Mouse (Mus musculus) right cerebral cortex, postnatal 4 days (tissue): ENCODE results near the gene Zbtb17.

ENCODE experiments used
- DNase-seq: peaks from one replicate; pipeline ENCODE4 v3.0.0-alpha.2; 2022

Zbtb17 gene

DNA sequence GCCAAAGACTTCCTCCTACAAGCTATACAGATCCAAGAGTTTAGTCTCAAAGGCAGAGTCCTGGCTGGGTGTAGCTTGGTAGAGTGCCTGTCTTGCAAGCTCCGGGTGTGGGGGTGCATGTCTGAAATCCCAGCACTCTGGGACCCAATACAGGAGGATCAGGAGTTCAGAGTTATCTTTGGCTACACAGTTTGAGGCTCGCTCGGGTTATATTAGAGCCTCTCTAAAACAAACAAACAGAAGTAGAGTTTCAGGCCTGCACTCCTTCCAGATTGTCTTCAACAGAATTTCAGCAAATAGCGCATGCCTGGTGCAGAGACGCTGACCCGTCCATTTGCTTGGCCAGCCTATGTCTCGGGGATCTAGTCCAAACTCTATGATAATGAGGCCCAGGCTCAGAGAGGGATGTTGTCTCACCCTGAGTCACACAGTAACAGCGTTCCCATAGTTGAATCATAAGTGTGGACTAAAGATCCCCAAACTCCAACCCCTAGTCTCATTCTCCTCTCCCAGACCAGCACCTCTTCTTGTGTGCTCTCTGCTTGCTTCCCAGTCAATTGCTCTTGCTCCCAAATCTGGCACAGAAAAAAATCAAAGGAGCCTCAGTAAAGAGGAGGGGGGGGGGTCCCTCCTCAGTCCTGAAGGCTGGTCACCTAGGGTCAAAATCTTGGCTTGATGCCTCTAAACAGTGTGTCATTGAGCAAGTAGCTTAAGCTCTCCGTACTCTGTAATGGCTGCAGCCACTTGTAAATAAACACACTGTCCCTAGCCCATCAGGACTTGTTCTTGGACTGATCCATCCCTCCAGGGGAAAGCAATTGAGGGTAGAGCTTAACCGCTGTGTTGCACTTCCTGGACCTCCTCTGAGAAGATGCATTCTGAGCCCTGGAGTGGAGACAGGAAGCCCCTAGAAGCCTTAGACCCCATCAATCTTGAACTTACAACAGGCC is 17.4 kb upstream of the Zbtb17 start:
- no peak for DNase-seq

DNA sequence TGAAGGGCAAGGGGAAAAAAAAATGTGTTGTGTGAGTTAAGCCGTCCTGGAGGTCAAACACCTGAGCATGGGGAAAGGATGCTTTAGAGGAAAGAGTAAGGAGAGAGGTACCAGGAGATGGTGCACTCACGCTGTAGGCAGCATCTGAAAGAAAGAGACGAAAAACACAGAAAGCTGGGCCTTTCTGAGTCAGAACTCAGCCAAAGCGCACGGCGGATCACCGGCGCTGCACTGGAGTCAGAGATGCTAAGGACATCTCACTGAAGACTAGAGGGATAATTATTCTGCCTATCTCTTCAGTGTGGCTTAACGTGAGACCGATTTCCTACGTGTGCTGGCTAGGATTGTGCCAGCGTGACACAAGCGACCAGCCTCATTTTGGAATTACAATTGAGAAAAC is 16.5 kb upstream of the Zbtb17 start:
- DNase-seq = no peak

DNA sequence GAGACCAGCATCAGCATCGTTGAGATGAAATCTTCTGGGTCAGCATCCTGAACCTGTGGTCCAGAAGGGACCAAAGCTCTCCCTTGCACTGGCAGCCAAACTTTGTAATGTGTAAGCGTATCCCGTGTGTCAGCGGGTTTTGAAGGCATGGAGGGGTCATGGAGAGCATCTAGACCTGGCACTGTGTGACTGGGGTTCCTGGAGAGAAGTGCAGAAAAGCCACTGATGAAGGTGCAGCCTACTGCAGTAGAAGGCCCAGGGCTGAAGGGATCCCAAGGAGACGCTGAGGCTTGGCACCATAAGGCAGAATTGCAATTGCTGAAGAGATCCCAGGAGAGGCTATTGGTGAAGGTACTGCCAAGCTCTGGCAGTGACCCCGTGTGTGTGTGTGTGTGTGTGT is 15.1 kb upstream of the Zbtb17 start:
- DNase-seq = no peak

DNA sequence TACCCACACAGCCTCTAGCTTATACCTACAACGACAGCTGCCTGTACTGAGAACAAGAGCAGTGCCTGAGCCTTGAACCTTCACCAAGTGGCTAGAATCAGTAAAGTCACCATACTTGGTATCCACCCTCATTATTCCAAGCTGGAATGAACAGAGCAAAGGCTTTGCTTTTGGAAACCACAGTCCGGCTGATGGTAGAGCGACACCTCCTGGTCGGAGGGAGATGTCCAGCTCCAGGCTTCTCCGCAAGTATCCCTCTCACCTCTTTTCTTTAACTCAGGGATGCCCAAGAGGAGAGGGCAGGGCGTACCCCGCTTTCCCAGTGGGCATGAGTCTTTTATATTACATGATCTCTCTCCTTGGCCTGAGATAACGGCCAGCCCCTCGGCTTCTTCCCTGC is 14.6 kb upstream of the Zbtb17 start:
- peak; percentile 25 for DNase-seq

DNA sequence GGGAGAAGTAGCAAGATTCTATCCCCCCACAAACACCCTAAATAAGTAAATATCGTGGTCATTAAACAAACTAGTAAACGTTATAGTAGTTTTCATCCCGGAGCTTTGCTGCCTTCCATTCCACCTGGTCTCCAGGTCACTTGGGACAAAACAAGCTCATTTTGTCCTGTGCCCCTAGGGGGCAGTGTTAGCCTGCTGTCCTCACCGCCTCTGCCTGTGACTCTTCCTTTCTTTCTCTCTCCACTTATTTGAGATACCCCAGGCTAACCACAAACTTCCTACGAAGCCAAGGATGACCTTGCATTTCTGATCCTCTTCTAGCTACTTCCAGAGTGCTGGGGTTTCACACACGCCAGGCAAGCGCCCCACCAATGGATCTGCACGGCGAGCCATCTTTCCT is 13.5 kb upstream of the Zbtb17 start:
- DNase-seq = peak; percentile 52

DNA sequence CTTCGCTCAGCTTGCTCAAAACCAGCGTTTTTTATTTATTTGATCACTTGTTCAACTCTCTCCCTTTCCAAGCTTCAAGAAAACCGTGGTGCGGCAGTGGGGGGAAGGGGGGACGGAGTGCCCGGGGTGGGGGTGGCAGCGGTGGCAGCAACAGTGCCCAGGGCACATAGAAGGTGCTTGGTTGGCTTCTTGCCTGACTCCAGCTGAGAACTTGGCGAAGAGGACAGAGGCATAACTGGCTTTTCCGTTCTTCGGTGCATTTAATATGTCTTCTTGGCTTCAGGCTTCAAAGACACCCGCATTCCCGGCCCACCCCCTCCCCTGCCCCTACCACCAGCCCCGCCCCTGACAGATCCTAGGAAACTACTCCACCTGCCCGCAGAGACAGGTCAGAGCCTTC is 11.8 kb upstream of the Zbtb17 start:
- DNase-seq = no peak

DNA sequence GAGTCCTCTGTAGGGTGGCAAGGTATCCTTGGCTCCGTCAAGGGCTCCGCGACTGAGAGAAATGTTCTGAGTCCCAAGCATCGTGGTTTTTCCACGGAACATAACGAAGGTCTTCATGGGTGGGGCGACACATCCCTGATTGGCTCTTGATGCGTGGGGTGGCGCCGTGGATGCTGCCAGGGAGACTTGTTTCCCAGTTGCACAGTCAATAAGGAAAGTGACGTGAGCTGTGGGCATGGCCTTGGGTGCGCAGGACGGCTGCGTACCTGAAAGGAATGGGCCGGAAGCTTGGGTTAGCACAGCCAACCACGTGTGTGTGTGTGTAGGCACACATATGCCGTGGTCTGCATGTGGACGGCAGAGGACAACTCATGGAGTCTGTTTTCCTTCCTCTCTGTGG is 11.3 kb upstream of the Zbtb17 start:
- no peak for DNase-seq

DNA sequence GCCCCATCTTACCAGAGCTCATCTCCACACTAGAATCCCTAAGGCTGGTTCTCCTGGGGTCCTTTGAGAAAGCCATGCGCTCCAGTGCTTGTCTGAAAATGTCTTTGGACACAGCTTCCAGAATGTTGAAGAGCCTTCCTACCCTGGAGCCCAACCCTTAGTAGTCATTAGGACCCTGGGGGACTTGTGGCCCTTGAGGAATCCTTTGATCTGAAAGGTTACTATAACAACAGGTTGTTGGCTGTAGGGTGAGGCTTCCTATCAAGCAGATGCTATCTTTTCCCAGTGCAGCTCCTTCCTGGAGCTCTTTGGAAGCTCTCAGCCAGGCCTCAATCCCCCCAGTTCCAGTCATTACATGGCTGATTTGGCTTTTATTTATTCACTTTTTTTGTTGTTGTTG is 8.5 kb upstream of the Zbtb17 start, which contains the start of gene Srarp:
TSS of gene Srarp (minus strand) at position 132 of the 400 bp plus-strand sequence.
- no peak for DNase-seq

DNA sequence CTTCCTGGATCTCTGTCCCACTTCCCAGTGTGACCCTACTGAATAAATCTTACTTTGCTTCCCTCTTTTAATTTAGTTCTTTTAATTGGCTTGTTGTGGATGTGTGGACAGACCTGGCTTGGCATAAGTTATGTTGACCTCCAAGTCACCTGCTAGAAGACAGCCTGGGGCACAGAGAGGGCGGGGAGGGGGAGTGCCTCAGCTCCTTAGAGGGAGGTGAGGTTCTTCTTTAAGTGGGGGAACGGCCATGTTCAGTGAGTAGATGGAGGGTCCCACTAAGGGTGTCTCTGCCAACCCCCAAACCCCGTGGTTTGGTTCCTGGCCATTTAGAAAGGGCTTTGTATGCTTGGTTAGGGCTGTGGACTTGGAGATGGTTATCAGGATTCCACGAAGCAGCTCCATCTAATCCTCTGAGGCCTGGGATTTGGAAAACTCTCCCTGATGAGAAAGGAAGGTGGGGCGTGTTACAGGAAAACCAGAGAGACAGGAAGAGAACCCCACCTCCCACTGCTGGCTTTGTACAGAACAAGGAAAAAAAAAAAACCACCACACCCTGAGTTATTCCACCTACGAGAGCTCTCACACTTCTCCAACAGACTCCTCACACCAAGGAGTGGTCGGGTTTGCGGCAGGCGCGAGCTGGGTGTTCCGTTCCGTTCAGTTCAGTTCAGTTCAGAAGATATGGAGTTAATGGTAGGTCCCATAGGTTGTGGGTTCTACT is 5.2 kb upstream of the Zbtb17 start:
- DNase-seq = no peak

DNA sequence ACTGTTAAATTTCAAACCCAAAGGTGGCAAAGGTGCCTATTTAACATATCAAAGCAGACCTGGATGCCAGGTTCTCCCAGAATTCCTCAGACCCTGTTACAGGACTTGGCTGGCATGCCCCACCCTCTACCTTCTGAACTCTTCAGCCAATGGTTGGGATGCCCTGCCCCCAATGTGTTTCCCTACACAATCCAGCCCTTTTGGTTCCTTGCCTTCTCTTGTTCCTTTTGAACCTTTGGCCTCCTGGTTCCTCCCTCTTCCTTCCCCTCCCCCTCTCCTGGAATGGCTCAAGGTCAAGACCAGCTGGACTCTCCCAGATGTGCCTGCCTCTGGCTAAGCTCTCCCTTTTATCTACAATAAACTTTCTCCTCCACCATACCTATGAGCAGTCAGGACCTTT is 3.6 kb upstream of the Zbtb17 start:
- no peak for DNase-seq

DNA sequence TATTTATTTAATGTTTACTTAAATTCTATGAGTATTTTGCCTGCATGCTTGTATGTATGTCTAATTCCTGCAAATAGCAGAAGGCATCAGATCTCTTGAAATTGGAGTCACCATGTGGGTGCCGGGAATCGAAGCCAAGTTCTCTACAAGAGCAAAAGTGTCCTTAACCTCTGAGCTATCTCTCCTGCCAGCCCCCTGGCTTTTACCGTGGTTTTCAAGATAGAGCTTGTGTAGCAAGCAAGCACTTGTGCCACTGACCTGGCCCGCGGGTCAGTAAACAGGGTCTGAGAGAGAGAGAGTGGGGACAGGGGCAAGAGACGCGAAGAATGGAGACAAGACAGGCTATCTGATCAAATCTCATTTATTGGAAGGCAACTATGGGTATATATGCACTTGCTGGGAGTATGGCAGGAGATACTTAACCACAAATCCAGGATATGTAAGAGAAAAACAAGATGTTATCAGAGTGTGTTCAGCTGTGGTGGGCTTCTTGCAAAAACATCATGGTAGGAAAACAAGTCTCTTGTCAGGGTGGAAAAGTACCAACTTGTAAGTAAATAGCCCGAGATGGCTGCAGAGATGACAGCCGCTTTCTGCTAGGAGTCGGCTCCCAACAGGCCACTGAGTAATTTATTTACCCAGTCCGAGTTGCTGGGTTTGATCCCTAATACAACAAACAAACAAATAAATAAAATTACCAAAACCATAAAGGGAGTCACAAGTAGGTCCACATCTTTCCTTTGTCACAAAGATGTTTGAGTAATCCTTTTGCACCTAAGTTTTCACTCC is 619 bp upstream of the Zbtb17 start:
- no peak for DNase-seq

DNA sequence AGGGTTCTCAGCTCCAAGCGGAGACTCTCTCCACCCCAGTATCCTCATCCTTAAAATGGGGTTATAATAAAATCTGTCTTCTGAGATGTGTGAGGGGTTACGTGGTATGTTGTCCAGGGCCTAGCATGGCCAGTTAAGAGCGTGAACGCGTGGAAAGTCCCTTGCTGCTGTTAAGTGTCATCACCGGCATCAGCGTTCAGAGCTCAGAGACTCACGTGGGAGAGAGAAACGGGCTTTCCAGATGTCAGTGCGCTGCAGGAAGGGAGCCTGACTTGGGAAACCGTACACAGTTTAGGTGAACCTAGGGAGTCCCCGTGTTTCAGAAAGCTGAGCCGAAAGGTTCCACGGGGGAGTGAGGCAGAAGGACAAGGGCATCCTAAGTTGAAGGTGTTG is 870 bp downstream of the Zbtb17 start:
- DNase-seq = no peak

DNA sequence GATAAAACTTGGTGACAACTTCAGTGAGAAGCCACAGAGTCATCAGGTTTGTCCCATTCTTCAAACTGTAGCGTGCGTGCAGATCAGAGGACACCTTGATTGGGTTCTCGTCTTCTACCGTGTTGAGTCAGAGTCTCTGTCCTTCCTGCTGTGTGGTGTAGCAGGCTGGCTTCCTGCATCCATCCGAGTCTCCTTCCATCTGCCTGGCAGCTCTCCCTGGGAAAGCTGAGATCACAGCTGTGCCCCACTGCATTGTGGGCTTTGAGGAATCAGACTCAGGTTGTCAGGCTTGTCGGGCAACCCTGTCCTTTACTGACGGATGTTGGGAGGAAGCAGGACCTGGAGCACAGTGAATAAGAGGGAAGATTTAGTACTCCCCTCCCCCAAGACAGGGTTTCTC is 1.8 kb downstream of the Zbtb17 start:
- DNase-seq = no peak

DNA sequence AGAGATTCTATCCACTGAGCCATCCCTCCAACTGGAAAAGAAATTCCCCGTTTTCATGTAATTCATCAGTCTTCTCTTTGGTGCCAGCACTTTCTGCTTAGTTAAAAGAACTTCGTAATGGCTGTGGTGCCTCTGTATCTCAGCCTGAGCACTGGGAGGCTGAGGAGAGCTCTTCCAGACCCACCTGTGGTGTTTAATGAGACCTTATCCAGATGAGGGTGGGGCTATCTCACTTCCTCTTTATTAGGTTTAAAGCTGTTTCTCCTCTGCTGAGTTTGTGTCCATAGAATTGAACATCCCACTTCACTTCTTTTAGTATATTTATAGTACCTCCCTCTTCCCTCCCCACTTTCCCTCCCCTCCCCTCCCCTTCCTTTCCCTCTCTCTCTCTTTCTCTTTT is 6.8 kb downstream of the Zbtb17 start:
- no peak for DNase-seq

DNA sequence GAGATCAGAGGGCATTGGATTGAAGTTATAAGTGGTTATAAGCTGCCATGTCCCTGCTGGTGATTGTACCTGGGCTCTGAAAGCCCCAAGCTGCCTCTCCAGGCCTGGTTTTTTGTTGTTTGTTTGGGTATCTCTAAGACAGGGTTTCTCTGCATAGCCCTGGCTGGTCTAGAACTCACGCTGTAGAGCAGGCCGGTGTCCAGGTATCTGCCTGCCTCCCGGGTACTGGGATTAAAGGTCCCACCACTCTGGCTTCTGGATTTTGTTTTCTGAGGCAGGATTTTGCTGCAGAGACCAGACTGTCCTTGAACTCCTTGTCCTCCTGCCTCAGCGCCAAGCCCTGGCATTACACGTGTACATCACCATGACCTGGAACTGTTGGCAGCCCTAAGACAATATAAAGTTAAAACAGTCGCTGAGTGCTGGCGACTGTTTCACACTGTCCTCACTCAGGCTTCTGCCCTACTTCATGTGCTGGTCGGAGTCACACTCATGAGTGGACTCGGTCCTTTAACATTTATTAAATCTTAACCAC is 7.5 kb downstream of the Zbtb17 start:
- no peak for DNase-seq

DNA sequence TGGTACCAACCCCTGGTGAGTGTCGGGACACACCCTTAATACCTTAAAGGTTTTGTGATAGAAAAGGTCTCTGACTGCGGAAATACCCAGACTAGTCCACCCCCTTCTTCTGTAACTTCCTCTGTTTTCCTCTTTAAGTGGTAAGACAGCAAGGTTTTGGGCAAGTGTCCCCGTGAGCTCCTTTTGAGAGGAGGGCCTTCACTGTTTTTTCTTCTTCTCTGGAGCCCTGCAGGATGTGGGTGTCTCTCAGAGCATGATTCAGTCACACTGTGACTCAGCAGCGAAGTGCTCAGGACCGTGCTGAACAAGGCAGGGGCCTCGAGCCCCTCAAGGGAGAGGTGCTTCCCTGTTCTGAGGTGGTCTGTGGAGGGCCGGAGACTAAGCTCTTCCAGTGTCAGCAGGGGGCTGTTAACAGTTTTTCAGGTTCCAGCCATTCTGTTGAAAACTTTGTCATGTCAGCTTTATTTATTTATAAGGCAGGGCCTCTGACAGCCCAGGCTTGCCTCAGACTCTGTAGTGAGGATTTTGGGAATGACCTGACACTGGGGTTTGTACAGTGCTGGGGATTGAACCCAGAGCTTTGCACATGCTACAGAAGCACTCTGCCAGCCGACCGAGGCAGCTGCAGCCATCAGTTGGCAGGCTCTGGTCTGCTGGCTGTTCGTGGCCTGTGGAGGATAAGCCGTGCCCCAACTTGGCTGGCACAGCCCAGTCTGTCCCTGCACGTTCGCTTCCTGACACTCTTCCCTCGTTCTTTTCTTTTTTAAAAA is 10.3 kb downstream of the Zbtb17 start:
- no peak for DNase-seq

DNA sequence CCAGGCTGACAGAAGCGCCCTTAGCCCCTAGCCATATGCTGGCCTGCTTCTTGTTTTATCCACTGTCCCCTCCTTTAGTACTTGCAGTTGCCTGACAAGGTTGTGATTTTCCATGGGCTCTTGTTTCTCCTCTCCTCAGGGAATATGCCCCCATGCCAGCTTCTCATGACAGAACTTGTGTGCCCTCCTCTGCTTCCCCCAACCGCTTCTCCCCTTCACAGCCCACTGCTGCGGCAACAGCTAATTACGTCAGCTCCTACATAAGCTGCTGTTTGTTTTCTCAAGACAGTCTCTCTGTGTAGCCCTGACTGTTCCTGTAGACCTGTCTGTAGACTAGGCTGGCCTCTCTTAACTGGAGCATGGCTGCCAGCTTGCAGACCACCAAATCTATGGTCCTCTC is 11.1 kb downstream of the Zbtb17 start:
- DNase-seq = no peak

DNA sequence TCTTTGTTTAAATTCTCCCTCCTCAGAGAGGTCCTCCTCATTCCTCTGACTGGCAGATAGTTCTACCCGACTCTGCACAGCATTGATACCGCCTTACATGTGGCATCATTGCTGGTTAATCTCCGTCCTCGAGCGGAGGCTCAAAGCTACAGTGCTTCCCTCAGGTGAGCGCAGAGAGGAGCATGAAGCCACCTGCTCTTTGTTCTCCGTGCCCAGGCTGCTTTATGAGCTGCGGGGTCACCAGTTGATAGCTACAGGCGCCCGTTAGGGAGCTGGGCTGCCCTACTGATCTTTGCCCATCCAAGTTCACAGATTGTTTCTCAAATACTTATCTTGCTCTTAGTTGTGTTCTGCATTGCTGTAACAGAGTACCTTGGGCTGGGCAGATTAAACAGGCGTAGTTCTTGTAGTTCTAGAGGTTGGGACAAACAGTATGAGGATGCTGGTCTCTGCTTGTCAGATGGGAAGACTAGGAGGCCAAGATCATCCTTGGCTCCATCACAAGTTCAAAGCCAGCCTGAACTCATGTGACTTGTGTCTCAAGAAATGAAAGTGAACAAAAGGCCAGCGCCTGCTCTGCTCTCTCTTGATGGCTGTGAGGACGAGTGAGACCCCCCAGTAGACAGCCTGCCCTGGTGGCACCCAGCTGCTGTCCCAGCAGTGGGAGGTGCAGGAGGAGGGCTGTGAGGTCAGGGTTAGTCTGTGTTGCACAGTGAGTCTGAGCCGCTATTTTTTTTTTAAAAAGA is 11.9 kb downstream of the Zbtb17 start:
- no peak for DNase-seq

DNA sequence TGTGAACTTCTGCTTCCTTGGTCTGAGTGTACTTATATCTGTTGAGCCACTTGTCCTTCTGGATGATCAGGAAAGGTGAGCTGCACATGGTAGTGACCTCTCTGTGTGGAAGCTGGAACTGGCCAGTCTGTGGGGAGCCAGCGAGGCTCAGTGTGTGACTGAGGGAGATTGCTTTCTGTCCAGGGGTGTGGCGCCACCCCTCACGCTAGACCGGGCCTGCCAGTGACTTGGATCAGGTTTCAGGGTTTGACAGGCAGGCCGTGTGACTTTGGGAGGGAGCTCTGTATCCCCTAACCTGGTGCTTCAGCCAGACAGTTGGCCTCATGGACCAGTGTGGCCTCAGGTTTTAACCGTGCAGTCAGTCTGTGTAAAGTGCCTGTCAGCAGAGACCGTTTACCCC is 13.8 kb downstream of the Zbtb17 start:
- no peak for DNase-seq

DNA sequence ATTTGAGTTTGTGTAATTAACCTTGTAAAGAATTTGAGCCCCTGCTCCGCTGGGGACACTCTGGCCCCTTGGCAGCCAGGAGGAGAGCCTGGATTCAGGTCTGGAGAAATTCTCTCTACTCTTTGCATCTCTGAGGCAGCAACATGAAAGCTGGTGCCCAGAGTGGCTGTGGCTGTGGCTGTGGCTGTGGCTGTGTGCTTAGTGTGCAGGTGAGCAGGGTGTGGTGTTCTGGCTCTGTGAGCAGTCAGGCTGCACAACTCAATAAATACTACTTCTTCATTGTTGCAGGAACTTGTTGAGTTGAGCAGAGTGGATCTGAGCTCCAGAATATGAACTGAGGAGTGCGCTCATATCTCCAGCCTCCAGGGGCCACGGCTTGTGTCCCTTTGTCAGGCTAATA is 14.4 kb downstream of the Zbtb17 start:
- DNase-seq = no peak

DNA sequence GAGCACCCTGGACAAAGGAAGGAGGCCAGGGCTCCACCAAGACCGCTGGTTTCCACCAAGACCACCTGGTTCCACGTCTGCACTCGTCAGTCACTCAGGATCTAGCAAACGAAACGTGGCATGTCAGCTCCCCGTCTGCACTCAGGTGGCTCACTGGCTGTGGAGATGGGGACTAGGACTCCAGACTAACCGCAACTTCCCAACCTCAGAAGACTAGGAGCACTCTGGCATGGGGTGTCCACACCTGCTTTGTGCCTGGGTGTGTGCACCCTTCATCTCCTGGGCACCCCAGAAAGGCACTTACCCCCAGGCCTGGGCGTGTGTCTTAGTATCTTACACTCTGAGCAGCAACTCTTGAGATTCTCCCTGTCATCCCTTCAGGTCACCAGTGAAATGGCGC is 15.3 kb downstream of the Zbtb17 start:
- no peak for DNase-seq

DNA sequence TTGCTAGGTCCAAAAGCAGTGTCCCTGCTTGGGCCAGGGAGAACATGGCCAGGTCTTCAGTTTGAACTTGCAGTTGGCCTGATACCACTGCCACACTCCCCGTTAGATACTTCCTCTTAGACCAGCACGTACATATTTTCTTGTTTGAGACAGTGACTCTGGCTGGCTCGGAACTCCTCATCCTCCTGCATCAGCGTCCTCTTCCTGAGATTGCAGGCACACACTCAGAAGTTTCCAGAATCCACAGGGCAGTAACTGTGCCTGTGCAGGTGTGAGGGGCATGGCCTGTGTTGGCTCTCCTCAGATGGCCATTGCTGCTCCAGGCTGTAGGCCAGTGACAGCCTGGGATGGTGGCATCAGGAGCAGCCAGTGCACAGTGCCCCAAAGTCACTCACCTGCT is 16.0 kb downstream of the Zbtb17 start:
- DNase-seq = no peak
